ENCODE assay signal across 9 mouse cellular contexts in the genomic region with DNA sequence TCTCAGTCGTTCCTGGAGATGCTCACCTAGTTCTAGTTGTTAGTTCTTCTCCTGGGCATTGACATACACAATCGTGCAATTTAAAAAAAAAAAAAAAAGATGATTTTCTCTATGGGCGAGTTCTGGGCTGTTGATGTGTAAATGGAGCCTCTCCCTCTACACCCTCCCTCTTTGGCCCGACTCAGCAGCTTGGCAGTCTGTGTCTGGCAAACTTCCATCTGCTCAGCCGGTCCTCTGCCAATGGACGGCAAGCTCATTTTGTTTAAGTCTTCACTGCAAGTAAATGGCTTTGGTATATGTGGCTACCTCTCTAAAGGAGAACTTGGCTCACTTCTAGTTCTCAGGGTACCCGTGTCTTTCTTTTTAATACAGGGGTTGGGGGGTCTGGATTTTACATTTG. TPM values are rescaled to one million over a fixed set of nuclear protein-coding genes. Genes with fewer than 3 reads are reported as not detected.
A peak's percentile ranks its signal among the peaks of the same experiment; 100 is the strongest.
DNase-seq lines count a peak whose midpoint lies in the region; ATAC-seq lines count a peak whose summit lies in the region.
"Had no signal": no experiment of that assay in that cellular context is flagged by ENCODE, and none has a peak within 500 bp of the region (broad histone marks: within the 10 kb centered on the region; RNA-seq: fewer than 3 reads in every experiment).

No protein-coding gene starts in this region.

- no peak overlapping the region for H3K4me3 ChIP-seq in kidney, embryonic 15.5 days (replicated peaks)
- H3K4me3 ChIP-seq: lung, embryonic 15.5 days had no signal

- no peaks in the 10 kb centered on the region for H3K36me3 ChIP-seq in kidney, embryonic 15.5 days
- H3K36me3 ChIP-seq: lung, embryonic 15.5 days had no signal

- 68% methylated on average over 7 of the region's 7 CpGs for WGBS in kidney, embryonic 15.5 days

- H3K27ac ChIP-seq in kidney, embryonic 15.5 days, result no peak overlapping the region
- H3K27ac ChIP-seq: lung, embryonic 15.5 days had no signal

- H3K4me1 ChIP-seq in kidney, embryonic 15.5 days, result peaks cover 13% of the 10 kb centered on the region; the same call in 1 of the 2 replicates
- H3K4me1 ChIP-seq: lung, embryonic 15.5 days had no signal

- no peak overlapping the region for H3K9ac ChIP-seq in kidney, embryonic 15.5 days
- H3K9ac ChIP-seq: lung, embryonic 15.5 days had no signal

- H3K4me2 ChIP-seq in kidney, embryonic 15.5 days, result no peak overlapping the region
- H3K4me2 ChIP-seq: lung, embryonic 15.5 days had no signal

- no peaks in the 10 kb centered on the region for H3K9me3 ChIP-seq in kidney, embryonic 15.5 days (replicated peaks)
- H3K9me3 ChIP-seq: lung, embryonic 15.5 days had no signal

- DNase-seq in kidney, adult 11 months, result peak; percentile 72
- DNase-seq in adrenal gland, postnatal 25 days, result peak; percentile 64
- DNase-seq in gastrocnemius, adult 18-20 months (ENCODE audit: low spot score), result peak; percentile 85
- peak; percentile 54 to 82 for DNase-seq in layer of hippocampus, adult 18-20 months (ENCODE audit: low spot score in 2 of 2)
- peak; percentile 44 for DNase-seq in ovary, adult 18-20 months (ENCODE audit: low spot score)
- no peak for DNase-seq in thymus, adult 18-20 months

- no peak for ATAC-seq in kidney, embryonic 15.5 days (replicated peaks; ENCODE audit: low FRiP score)
- ATAC-seq in megakaryocyte-erythroid progenitor cell, adult 5-6 weeks (replicated peaks; ENCODE audit: low FRiP score, low TSS enrichment, poor library complexity, severe bottlenecking), result no peak

- no peaks in the 10 kb centered on the region for H3K27me3 ChIP-seq in kidney, embryonic 15.5 days
- H3K27me3 ChIP-seq: lung, embryonic 15.5 days had no signal

RNA-seq across cellular contexts. Expression of gene Hexb, which starts 4.7 kb away (rescaled TPM):
- polyA plus RNA-seq in kidney, embryonic 15.5 days (2015; fragmentation: Nextera tagmentation; extraction: Ambion mirVana), result 34.6 and 36.7 TPM in 2 replicates
- 20.3 and 26.6 TPM in 2 replicates for total RNA-seq in adrenal gland, postnatal 25 days (2021)
- 1 to 10 TPM; 8.6 to 9.5 TPM for total RNA-seq in gastrocnemius, adult 18-20 months (2021)
- 100 to 1,000 TPM; 121 to 138 TPM for total RNA-seq in layer of hippocampus, adult 18-20 months (2021)
- total RNA-seq in megakaryocyte-erythroid progenitor cell, adult 5-6 weeks (2014; fragmentation: Nextera tagmentation), result 4.1 and 10.7 TPM in 2 replicates
- 6.2 and 9.4 TPM in 2 replicates for total RNA-seq in megakaryocyte-erythroid progenitor cell, adult 5-6 weeks (2017)

RNA-seq across cellular contexts. Expression of gene Enc1, which starts 47.5 kb away (rescaled TPM):
- polyA plus RNA-seq in kidney, embryonic 15.5 days (2015; fragmentation: Nextera tagmentation; extraction: Ambion mirVana), result 12.0 and 15.1 TPM in 2 replicates
- total RNA-seq in adrenal gland, postnatal 25 days (2021), result 5.9 and 6.1 TPM in 2 replicates
- 1 to 10 TPM; 2.4 to 2.6 TPM for total RNA-seq in gastrocnemius, adult 18-20 months (2021)
- 100 to 1,000 TPM; 757 to 762 TPM for total RNA-seq in layer of hippocampus, adult 18-20 months (2021)
- 2.1 and 3.9 TPM in 2 replicates for total RNA-seq in megakaryocyte-erythroid progenitor cell, adult 5-6 weeks (2014; fragmentation: Nextera tagmentation)
- 3.9 and 4.6 TPM in 2 replicates for total RNA-seq in megakaryocyte-erythroid progenitor cell, adult 5-6 weeks (2017)

RNA-seq across cellular contexts. Expression of gene Gfm2, which starts 55.7 kb away (rescaled TPM):
- polyA plus RNA-seq in kidney, embryonic 15.5 days (2015; fragmentation: Nextera tagmentation; extraction: Ambion mirVana), result 32.9 and 33.7 TPM in 2 replicates
- 47.8 and 50.1 TPM in 2 replicates for total RNA-seq in adrenal gland, postnatal 25 days (2021)
- 10 to 100 TPM; 48.7 to 49.3 TPM for total RNA-seq in gastrocnemius, adult 18-20 months (2021)
- total RNA-seq in layer of hippocampus, adult 18-20 months (2021), result 10 to 100 TPM; 24.4 to 24.6 TPM
- 38.1 and 50.3 TPM in 2 replicates for total RNA-seq in megakaryocyte-erythroid progenitor cell, adult 5-6 weeks (2014; fragmentation: Nextera tagmentation)
- 39.2 and 40.1 TPM in 2 replicates for total RNA-seq in megakaryocyte-erythroid progenitor cell, adult 5-6 weeks (2017)

RNA-seq across cellular contexts. Expression of gene Nsa2, which starts 55.7 kb away (rescaled TPM):
- polyA plus RNA-seq in kidney, embryonic 15.5 days (2015; fragmentation: Nextera tagmentation; extraction: Ambion mirVana), result 54.5 and 57.0 TPM in 2 replicates
- total RNA-seq in adrenal gland, postnatal 25 days (2021), result 71.3 and 76.8 TPM in 2 replicates
- 10 to 100 TPM; 47.9 to 49.4 TPM for total RNA-seq in gastrocnemius, adult 18-20 months (2021)
- total RNA-seq in layer of hippocampus, adult 18-20 months (2021), result 10 to 100 TPM; 52.3 TPM
- 177 and 255 TPM in 2 replicates for total RNA-seq in megakaryocyte-erythroid progenitor cell, adult 5-6 weeks (2014; fragmentation: Nextera tagmentation)
- 382 and 513 TPM in 2 replicates for total RNA-seq in megakaryocyte-erythroid progenitor cell, adult 5-6 weeks (2017)

Comparison
In these comparisons a context has a peak if more than half of its experiments do, and no peak if none do; other contexts are left out.
1. DNase-seq: peak in kidney, adult 11 months (single experiment), adrenal gland, postnatal 25 days (single experiment), gastrocnemius, adult 18-20 months (single experiment), layer of hippocampus, adult 18-20 months (2 of 2) and ovary, adult 18-20 months (single experiment); none in thymus, adult 18-20 months (0 of 2).
2. RNA of gene Enc1, which starts 47.5 kb away (total RNA-seq): 757 to 762 TPM in layer of hippocampus, adult 18-20 months; 5.9 to 6.1 TPM in adrenal gland, postnatal 25 days, 2.1 to 4.6 TPM in megakaryocyte-erythroid progenitor cell, adult 5-6 weeks and 2.4 to 2.6 TPM in gastrocnemius, adult 18-20 months; every median in the first group is over 100 times any median in the second.